Mouse (Mus musculus) ES-Bruce4 (cell line): ENCODE measurements around the gene Cul9. TPM values are rescaled to one million over a fixed set of nuclear protein-coding genes. Genes with fewer than 3 reads are reported as not detected.

Experiments
- H3K27ac ChIP-seq: 2 replicates; pipeline ENCODE4 v1.5.1; 2012; ENCODE audit warnings: low read length, inconsistent platforms; ENCODE audit not compliant: insufficient read depth
- H3K27me3 ChIP-seq: 2 replicates; pipeline ENCODE4 v1.6.1; 2012; ENCODE audit warnings: mild to moderate bottlenecking, low read length, inconsistent platforms; ENCODE audit not compliant: control insufficient read depth, poor library complexity, insufficient read depth, severe bottlenecking
- H3K36me3 ChIP-seq: 2 replicates; pipeline ENCODE4 v1.6.1; 2012; ENCODE audit warnings: inconsistent platforms, mild to moderate bottlenecking, low read length, moderate library complexity; ENCODE audit not compliant: control insufficient read depth, poor library complexity, insufficient read depth, severe bottlenecking
- H3K4me1 ChIP-seq: one replicate; pipeline ENCODE4 v1.8.1; 2011; ENCODE audit warnings: low read length; ENCODE audit not compliant: control insufficient read depth, insufficient read depth
- H3K4me3 ChIP-seq: 2 replicates; pipeline ENCODE4 v1.5.1; 2011; ENCODE audit warnings: low read depth, mild to moderate bottlenecking, low read length
- H3K9ac ChIP-seq: 2 replicates; pipeline ENCODE4 v1.6.1; 2012; ENCODE audit warnings: low read depth, mild to moderate bottlenecking, inconsistent platforms; ENCODE audit not compliant: poor library complexity, severe bottlenecking
- H3K9me3 ChIP-seq: replicated peaks from 2 replicates; pipeline ENCODE4 v1.6.1; 2012; ENCODE audit warnings: mild to moderate bottlenecking, low read length, inconsistent platforms; ENCODE audit not compliant: control insufficient read depth, poor library complexity, insufficient read depth, severe bottlenecking
- CTCF ChIP-seq: IDR thresholded peaks from one replicate; pipeline ENCODE4 v1.8.1; 2011; ENCODE audit warnings: low read depth, low read length
- EP300 ChIP-seq: IDR thresholded peaks from 2 replicates; pipeline ENCODE4 v1.6.1; 2011; ENCODE audit warnings: low read depth, low read length; ENCODE audit not compliant: insufficient read depth
- POLR2A ChIP-seq: IDR thresholded peaks from one replicate; pipeline ENCODE4 v1.8.1; 2011; ENCODE audit warnings: low read length; ENCODE audit not compliant: insufficient read depth
- polyA plus RNA-seq: library from polyadenylated mRNA; stranded (reverse); fragments of >200 nt; gene quantifications from 2 replicates; pipeline ENCODE4 v1.2.4, GENCODE M21; 2011; ENCODE audit warnings: low read depth; ENCODE audit not compliant: missing spikeins, insufficient read depth, insufficient read length

Cul9 gene
- polyA plus RNA-seq, 1 experiment: 4.4 TPM

- Histone ChIP-seq H3K36me3 (no peaks in the 10 kb centered on the region), H3K9ac (peak within 1 kb of the TSS; percentile 98), H3K27ac (0 out of 2 replicates have a peak within 1 kb of the TSS, but pooled peaks have one; percentile 2), H3K4me3 (peak within 1 kb of the TSS; percentile 84), H3K27me3 (no peaks in the 10 kb centered on the region), H3K9me3 (no peaks in the 10 kb centered on the region), H3K4me1 (peaks cover 3% of the 10 kb centered on the region)
- no peak for TF ChIP-seq CTCF
- TF ChIP-seq EP300: no peak
Observed at GRCm38 (mm10) chr17:46555673-46556583, 9.7 kb upstream of the Cul9 start, which contains the start of gene Srf. Gene Srf, minus strand, starts transcription at chr17:46556175.

- Histone ChIP-seq H3K36me3 (0 out of 2 replicates have a peak, but pooled peaks cover 4% of the 10 kb centered on the region), H3K9ac (peak overlapping the region; percentile 98), H3K27me3 (no peaks in the 10 kb centered on the region), H3K9me3 (no peaks in the 10 kb centered on the region), H3K4me1 (peaks cover 3% of the 10 kb centered on the region), H3K4me3 (peak overlapping the region; percentile 84), H3K27ac (no peak overlapping the region)
- no peak for TF ChIP-seq EP300
- TF ChIP-seq POLR2A: no peak
- TF ChIP-seq CTCF: no peak
Observed at GRCm38 (mm10) chr17:46554977-46555672, 8.9 kb upstream of the Cul9 start.

GRCm38 (mm10) chr17:46554646-46554976 is 8.4 kb upstream of the Cul9 start:
- Histone ChIP-seq H3K36me3 (0 out of 2 replicates have a peak, but pooled peaks cover 4% of the 10 kb centered on the region), H3K27ac (no peak overlapping the region), H3K4me1 (peaks cover 3% of the 10 kb centered on the region), H3K9ac (peak overlapping the region; percentile 98), H3K27me3 (no peaks in the 10 kb centered on the region), H3K4me3 (peak overlapping the region; percentile 84), H3K9me3 (no peaks in the 10 kb centered on the region)
- no peak for TF ChIP-seq CTCF
- TF ChIP-seq EP300: no peak
- no peak for TF ChIP-seq POLR2A

GRCm38 (mm10) chr17:46553926-46554325 is 7.7 kb upstream of the Cul9 start:
- Histone ChIP-seq H3K36me3 (0 out of 2 replicates have a peak, but pooled peaks cover 4% of the 10 kb centered on the region), H3K4me1 (peaks cover 4% of the 10 kb centered on the region), H3K4me3 (no peak overlapping the region), H3K9ac (no peak overlapping the region), H3K27me3 (no peaks in the 10 kb centered on the region), H3K27ac (no peak overlapping the region), H3K9me3 (no peaks in the 10 kb centered on the region)
- TF ChIP-seq CTCF (no peak), EP300 (no peak), POLR2A (no peak)

- no peak for TF ChIP-seq POLR2A
- no peak for TF ChIP-seq EP300
- no peak for TF ChIP-seq CTCF
- no peak overlapping the region for H3K9ac ChIP-seq
- H3K27ac ChIP-seq: no peak overlapping the region
- H3K27me3 ChIP-seq: no peaks in the 10 kb centered on the region
- H3K4me1 ChIP-seq: peaks cover 7% of the 10 kb centered on the region
- H3K36me3 ChIP-seq: 0 out of 2 replicates have a peak, but pooled peaks cover 4% of the 10 kb centered on the region
- H3K4me3 ChIP-seq: no peak overlapping the region
- no peaks in the 10 kb centered on the region for H3K9me3 ChIP-seq
Observed at GRCm38 (mm10) chr17:46553469-46553868, 7.3 kb upstream of the Cul9 start.
